Mouse (Mus musculus): ENCODE data around the gene Ceacam16.

DNA sequence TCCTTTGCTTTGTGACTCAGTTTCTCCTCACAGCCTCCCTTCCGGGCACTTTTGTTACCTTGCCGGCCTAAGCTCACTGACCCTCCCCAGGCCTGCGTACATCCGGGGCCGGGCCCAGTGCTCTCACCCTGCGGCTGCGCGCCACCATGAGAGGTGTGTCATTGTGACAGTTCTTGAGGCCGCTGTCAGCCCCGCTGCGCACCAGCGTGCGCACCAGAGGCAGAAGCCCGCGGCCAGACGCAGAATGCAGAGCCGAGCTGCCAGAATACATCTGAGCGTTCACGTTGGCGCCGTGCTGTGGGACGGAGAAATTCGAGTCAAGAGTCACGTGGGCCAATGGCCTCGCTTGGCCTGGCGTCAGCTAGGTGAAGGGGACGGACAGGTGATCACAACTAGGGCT lies 51.7 kb downstream of the Ceacam16 start:
- TF ChIP-seq CTCF (IDR thresholded peaks at IDR 0.05; ENCODE audit: extremely low read depth, insufficient read depth, low read length) (no peak), POLR2A (IDR thresholded peaks at IDR 0.05; ENCODE audit: extremely low read depth, insufficient read depth, low read length) (no peak)
